Mouse (Mus musculus) forebrain, postnatal 0 days (tissue): ENCODE data around the gene Lmna. TPM values are rescaled to one million over a fixed set of nuclear protein-coding genes. Genes with fewer than 3 reads are reported as not detected.

Experiments used
- ATAC-seq: fragments of 200-750 bp; cut with Nextera tagmentation; 2 replicates; pipeline ENCODE4 v1.8.0; 2017; ENCODE audit warnings: mild to moderate bottlenecking, moderate library complexity
- DNase-seq: peaks from one replicate; pipeline ENCODE4 v3.0.0-alpha.2; 2015
- H3K27ac ChIP-seq: fragments of 300-500 bp; sonication (generic); 2 replicates; pipeline ENCODE4 v1.5.1; 2014; ENCODE audit warnings: low read depth, mild to moderate bottlenecking, antibody characterized with exemption, low read length, moderate library complexity, mixed read lengths
- H3K27me3 ChIP-seq: fragments of 300-500 bp; sonication (generic); 2 replicates; pipeline ENCODE4 v1.6.1; 2014; ENCODE audit warnings: mild to moderate bottlenecking, low read length, mixed read lengths; ENCODE audit not compliant: insufficient read depth
- H3K36me3 ChIP-seq: fragments of 300-500 bp; sonication (generic); 2 replicates; pipeline ENCODE4 v1.6.1; 2014; ENCODE audit warnings: mild to moderate bottlenecking, moderate library complexity; ENCODE audit not compliant: insufficient read depth
- H3K4me1 ChIP-seq: fragments of 300-500 bp; sonication (generic); 2 replicates; pipeline ENCODE4 v1.6.1; 2014; ENCODE audit warnings: antibody characterized with exemption; ENCODE audit not compliant: insufficient read depth
- H3K4me2 ChIP-seq: fragments of 300-500 bp; sonication (generic); 2 replicates; pipeline ENCODE4 v1.6.1; 2014; ENCODE audit warnings: low read depth, mild to moderate bottlenecking, moderate library complexity
- H3K4me3 ChIP-seq: fragments of 300-500 bp; sonication (generic); 2 replicates; pipeline ENCODE4 v1.5.1; 2014; ENCODE audit warnings: low read depth, low read length, mixed read lengths
- H3K9ac ChIP-seq: fragments of 300-500 bp; sonication (generic); 2 replicates; pipeline ENCODE4 v1.6.1; 2014; ENCODE audit warnings: mild to moderate bottlenecking
- H3K9me3 ChIP-seq: fragments of 300-500 bp; sonication (generic); 2 replicates; pipeline ENCODE4 v1.6.1; 2016; ENCODE audit warnings: low read length
- CTCF ChIP-seq: sonication (generic); IDR thresholded peaks from 2 replicates; pipeline ENCODE4 v1.5.1; 2016; ENCODE audit warnings: antibody characterized with exemption, control low read depth, low read depth
- WGBS: fragments of 180-500 bp; shearing (Covaris S2); extraction: QIAGEN DNeasy Blood & Tissue Kit; methylation state at CpG from one replicate; pipeline ENCODE4 v1.1.7; 2014; 5-methylcytosine and 5-hydroxymethylcytosine counted together
- polyA plus RNA-seq: library from polyadenylated mRNA; unstranded; fragments of >200 nt; fragmentation: Nextera tagmentation; extraction: Ambion mirVana; gene quantifications from 2 replicates; pipeline ENCODE4 v1.2.1, GENCODE M21; 2015
- total RNA-seq: library from RNA; depleted of rRNA; stranded (reverse); fragments of >200 nt; gene quantifications from 2 replicates; pipeline ENCODE4 v1.2.3, GENCODE M21; 2014

The Lmna gene
- total and polyA plus RNA-seq, 2 experiments from 2014 or later: 51.4 to 71.3 TPM

DNA sequence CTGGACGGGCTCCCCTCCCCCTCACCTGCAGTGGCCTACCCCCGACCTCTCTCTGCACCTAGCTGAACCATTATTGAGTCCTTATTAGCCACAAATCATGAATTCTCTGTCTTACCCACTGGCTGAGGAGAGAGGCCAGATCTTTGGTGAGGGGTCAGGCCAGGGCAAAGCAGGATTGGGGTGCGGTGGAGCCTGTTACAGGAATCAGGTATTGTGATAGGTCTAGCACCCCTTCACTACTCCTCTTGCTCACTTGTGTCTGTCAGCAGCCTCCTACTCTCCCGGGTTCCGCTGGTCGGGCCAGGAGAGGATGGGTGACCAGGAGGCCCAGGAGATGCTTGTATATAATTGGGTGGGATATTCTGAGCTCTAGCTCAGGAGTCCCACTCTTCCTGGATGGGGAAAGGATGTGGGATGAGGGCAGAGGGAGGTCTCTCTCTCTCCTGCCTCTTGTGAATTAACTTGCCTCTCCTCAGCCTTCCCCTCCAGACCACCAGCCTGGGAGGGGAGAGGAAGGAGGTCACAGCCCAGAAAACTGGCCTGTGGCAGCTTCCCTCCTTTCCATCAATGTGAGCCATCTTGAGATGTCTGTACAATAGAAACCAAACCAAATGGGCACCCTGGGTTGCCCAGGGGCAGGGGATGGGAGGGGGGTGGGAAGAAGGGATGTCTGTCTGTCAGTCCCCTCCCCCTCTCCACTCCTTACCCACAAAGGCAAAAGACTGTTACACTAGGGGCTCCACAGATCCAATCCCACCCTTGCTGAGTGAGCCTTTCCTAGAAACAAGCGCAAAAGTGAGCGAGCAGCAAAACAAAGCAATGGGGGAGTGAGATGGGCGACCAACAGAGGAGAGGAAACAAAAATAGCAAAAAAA is 28.8 kb upstream of the Lmna start:
- Histone ChIP-seq H3K27ac (peak overlapping the region; percentile 41; the same call in 1 of the 2 replicates), H3K4me1 (peaks cover 23% of the 10 kb centered on the region), H3K27me3 (no peaks in the 10 kb centered on the region), H3K9ac (no peak overlapping the region), H3K9me3 (no peaks in the 10 kb centered on the region), H3K4me3 (no peak overlapping the region), H3K36me3 (peaks cover 47% of the 10 kb centered on the region), H3K4me2 (peak overlapping the region; percentile 5; the same call in 1 of the 2 replicates)
- no peak for DNase-seq
- 16% methylated on average over 9 of the region's 9 CpGs for WGBS
- TF ChIP-seq CTCF: no peak
- no peak for ATAC-seq

GRCm38 (mm10) chr3:88537146-88537545 is 27.4 kb upstream of the Lmna start:
- Histone ChIP-seq H3K36me3 (peaks cover 47% of the 10 kb centered on the region), H3K4me2 (peak overlapping the region; percentile 78), H3K4me3 (no peak overlapping the region), H3K27ac (peak overlapping the region; percentile 66), H3K9me3 (no peaks in the 10 kb centered on the region), H3K27me3 (no peaks in the 10 kb centered on the region), H3K9ac (peak overlapping the region; percentile 56; the same call in 1 of the 2 replicates), H3K4me1 (peaks cover 23% of the 10 kb centered on the region)
- no peak for TF ChIP-seq CTCF
- ATAC-seq (no peak), DNase-seq (no peak)
- 51% methylated on average over 6 of the region's 6 CpGs for WGBS

DNA sequence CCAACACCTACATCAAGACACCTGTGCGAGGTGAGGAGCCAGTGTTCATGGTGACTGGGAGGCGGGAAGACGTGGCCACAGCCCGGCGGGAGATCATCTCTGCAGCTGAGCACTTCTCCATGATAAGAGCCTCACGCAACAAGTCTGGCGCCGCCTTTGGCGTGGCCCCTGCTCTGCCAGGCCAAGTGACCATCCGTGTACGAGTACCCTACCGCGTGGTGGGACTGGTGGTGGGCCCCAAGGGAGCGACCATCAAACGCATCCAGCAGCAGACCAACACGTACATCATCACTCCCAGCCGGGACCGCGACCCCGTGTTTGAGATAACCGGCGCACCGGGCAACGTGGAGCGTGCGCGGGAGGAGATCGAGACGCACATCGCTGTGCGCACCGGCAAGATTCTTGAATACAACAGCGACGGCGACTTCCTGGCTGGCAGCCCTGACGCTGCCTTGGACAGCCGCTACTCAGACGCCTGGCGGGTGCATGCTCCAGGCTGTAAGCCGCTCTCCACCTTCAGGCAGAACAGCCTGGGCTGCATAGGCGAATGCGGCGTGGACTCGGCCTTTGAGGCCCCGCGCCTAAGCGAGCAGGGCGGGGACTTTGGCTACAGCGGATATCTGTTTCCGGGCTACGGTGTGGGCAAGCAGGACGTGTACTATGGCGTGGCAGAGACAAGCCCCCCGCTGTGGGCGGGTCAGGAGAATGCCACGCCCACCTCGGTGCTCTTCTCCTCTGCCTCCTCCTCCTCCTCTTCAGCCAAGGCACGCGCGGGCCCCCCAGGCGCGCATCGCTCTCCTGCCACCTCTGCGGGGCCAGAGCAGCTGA is 26.6 kb upstream of the Lmna start:
- peaks cover 47% of the 10 kb centered on the region for H3K36me3 ChIP-seq
- WGBS: 4% methylated on average over 64 of the region's 64 CpGs
- H3K4me1 ChIP-seq: peaks cover 23% of the 10 kb centered on the region
- peak overlapping the region; percentile 78 for H3K4me2 ChIP-seq
- H3K27me3 ChIP-seq: no peaks in the 10 kb centered on the region
- H3K9me3 ChIP-seq: no peaks in the 10 kb centered on the region
- peak overlapping the region; percentile 60 for H3K4me3 ChIP-seq
- peak overlapping the region; percentile 56 for H3K9ac ChIP-seq
- DNase-seq (peak; percentile 61), ATAC-seq (no peak)
- TF ChIP-seq CTCF: no peak
- peak overlapping the region; percentile 66 for H3K27ac ChIP-seq

DNA sequence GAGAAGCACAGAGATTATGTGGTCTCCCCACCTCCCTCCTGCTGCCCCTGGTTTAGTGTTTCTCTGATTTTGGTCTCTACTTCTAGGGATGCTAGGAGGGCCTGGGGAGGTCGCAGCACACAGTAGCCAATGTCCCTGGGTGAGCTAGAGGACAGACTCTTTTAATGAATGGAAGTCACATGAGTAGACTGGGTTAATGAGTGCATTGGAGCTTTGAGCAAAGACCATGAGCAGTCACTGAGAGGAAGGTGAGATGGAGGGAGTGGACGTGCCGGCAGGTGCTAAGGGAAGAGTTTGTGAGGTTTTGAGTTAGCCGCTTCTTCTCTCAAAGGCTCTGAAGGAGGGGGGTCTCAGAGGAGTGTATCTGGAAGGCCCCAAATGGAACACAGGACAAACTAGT is 25.8 kb upstream of the Lmna start:
- no peak for ATAC-seq
- Histone ChIP-seq H3K4me1 (peaks cover 23% of the 10 kb centered on the region), H3K4me3 (peak overlapping the region; percentile 60), H3K27me3 (no peaks in the 10 kb centered on the region), H3K9ac (peak overlapping the region; percentile 56), H3K36me3 (peaks cover 41% of the 10 kb centered on the region), H3K27ac (peak overlapping the region; percentile 58), H3K9me3 (no peaks in the 10 kb centered on the region), H3K4me2 (peak overlapping the region; percentile 78)
- TF ChIP-seq CTCF: no peak
- 15% methylated on average over 4 of the region's 4 CpGs for WGBS
- no peak for DNase-seq

DNA sequence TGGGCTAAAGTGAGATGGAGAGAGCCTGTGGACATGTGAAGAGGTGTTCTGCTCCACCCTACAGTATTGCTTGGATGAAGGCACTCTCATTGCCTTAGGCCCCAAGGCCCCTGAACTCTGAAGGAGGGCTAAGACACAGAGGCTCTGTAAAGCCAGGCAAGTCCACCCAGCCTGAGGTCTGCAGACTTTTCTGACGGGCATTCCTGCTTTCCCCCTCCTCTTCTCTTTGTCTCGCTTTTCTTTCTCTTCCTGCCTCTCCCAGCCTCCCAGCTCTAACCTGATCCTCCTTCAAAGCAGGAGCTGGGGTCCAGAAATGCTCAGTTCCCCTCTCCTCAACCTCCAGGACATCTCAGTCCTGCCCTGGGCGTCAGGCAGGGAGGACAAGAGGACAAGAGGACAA is 25.2 kb upstream of the Lmna start:
- H3K27me3 ChIP-seq: no peaks in the 10 kb centered on the region
- no peak for TF ChIP-seq CTCF
- peak overlapping the region; percentile 78 for H3K4me2 ChIP-seq
- no peak for DNase-seq
- peaks cover 29% of the 10 kb centered on the region for H3K4me1 ChIP-seq
- ATAC-seq: no peak
- peak overlapping the region; percentile 58 for H3K27ac ChIP-seq
- H3K36me3 ChIP-seq: peaks cover 37% of the 10 kb centered on the region
- WGBS: 7% methylated on average over 3 of the region's 3 CpGs
- peak overlapping the region; percentile 56 for H3K9ac ChIP-seq
- H3K9me3 ChIP-seq: no peaks in the 10 kb centered on the region
- H3K4me3 ChIP-seq: peak overlapping the region; percentile 60

GRCm38 (mm10) chr3:88533706-88534105 is 23.9 kb upstream of the Lmna start:
- no peak for DNase-seq
- WGBS: 6% methylated on average over 5 of the region's 5 CpGs

More at GRCm38 (mm10) chr3:88533706-88534105, 23.9 kb upstream of the Lmna start:
- Histone ChIP-seq H3K4me2 (peak overlapping the region; percentile 78), H3K9me3 (no peaks in the 10 kb centered on the region), H3K27ac (peak overlapping the region; percentile 99), H3K36me3 (peaks cover 30% of the 10 kb centered on the region), H3K9ac (peak overlapping the region; percentile 100), H3K4me3 (peak overlapping the region; percentile 60), H3K27me3 (no peaks in the 10 kb centered on the region), H3K4me1 (peaks cover 39% of the 10 kb centered on the region)
- no peak for TF ChIP-seq CTCF
- ATAC-seq: no peak
